Mouse (Mus musculus): Measurements from ENCODE around the gene Rdh7. TPM values are rescaled to one million over a fixed set of nuclear protein-coding genes. Genes with fewer than 3 reads are reported as not detected.
"Not testable (repeated sequence)": the region's sequence is repeated elsewhere in the genome, so short reads cannot be mapped to it uniquely, and the experiment has no call there.

Rdh7 gene
- polyA plus RNA-seq (2017; shearing (Covaris generic)), result not detected

DNA sequence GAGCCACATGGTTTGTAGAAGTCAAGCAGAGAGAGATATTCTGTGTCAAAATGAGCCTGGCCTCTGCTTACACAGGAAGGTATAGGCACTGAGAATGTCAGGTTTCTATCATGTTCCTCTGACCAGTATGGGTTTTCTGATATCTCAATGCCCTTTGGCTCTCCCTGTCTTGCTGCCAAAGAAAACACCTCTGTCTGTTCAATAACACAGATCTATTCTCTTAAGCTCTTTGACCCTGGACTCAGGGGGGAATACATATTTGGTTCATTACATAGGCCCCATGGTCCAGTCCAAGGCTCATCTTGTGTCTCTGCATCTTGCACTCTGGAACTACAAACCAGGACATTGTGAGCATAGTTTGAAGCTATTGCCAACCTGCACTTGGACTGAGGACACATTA is at the start of gene Rdh7:
TSS of gene Rdh7 (minus strand) at position 213 of the 400 bp plus-strand sequence.
- ATAC-seq, result no peak

GRCm38 (mm10) chr10:127937428-127938010 is 48.9 kb upstream of the Rdh7 start:
- ATAC-seq, result no peak

GRCm38 (mm10) chr10:127936747-127937409 is 48.3 kb upstream of the Rdh7 start:
- ATAC-seq, result no peak

- ATAC-seq, result no peak
Measured at GRCm38 (mm10) chr10:127936271-127936670, 47.7 kb upstream of the Rdh7 start.

DNA sequence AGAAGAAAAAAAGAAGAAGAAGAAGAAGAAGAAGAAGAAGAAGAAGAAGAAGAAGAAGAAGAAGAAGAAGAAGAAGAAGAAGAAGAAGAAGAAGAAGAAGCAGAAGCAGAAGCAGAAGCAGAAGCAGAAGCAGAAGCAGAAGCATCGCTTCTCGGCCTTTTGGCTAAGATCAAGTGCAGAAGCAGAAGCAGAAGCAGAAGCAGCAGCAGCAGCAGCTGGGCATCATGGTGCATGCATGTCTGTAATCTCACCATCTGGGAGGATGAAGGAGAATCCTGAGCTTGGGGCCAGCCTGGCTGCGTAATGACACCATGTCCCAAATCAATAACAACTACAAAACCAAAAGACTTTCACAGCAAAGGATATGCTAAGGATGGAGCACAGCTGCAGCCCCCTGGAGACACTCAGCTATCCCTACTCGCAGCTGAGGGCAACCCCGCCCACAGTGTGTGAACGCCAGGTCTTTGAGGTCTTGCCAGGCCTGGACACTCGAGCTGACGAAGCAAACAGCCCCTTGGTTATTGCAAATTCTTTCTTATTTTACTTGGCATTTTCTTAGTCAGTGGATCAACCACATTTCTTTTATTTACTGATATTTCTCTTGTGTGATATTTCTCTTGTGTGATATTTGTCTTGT is 43.8 kb upstream of the Rdh7 start:
- ATAC-seq, result no peak

- no peak for ATAC-seq
Measured at GRCm38 (mm10) chr10:127927737-127928136, 39.1 kb upstream of the Rdh7 start.

- ATAC-seq, result no peak
Measured at GRCm38 (mm10) chr10:127924597-127925378, 36.2 kb upstream of the Rdh7 start.

DNA sequence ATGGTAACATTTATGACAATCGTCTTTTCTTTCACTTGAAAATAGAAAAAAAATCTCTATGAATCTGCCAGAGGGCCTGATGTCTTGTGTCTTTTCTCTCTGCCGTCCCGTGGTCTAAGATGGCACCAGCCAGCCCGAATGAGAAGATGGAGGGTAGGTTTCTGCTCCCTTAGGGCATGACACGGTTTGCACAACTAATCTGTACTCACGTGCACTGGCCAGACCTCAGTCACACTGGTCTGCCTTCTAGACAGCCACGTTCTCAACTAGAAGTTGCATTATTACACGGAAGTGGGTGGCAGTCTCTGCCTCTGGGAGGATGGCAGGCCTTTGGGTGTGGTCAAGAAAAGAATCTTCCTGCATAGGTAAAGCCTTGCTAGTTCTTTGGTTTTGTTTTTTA is 34.4 kb upstream of the Rdh7 start:
- ATAC-seq, result no peak

DNA sequence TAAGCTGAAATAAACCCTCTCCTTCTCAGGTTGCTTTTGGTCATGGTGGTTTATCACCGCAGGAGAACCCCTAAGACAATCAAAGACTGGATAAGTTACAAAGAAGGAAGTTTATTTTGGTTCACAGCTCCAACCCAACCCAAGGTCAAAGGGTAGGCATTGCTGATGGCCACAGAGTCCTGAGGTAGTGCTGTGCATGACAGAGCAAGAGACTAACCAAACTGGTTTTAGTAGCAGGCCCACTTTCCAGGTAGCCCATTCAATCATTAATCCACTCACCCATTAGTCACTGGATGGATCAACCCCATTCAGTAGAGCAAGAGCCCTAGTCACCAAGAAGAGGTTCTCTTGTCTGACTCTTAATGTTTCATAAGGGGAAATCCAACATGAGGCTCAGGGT is 33.6 kb upstream of the Rdh7 start:
- no peak for ATAC-seq

- ATAC-seq, result no peak
Measured at GRCm38 (mm10) chr10:127917651-127918050, 29.0 kb upstream of the Rdh7 start.

GRCm38 (mm10) chr10:127917183-127917582 is 28.6 kb upstream of the Rdh7 start:
- ATAC-seq, result not testable (repeated sequence)

- no peak for ATAC-seq
Measured at GRCm38 (mm10) chr10:127915578-127915977, 27.0 kb upstream of the Rdh7 start.

DNA sequence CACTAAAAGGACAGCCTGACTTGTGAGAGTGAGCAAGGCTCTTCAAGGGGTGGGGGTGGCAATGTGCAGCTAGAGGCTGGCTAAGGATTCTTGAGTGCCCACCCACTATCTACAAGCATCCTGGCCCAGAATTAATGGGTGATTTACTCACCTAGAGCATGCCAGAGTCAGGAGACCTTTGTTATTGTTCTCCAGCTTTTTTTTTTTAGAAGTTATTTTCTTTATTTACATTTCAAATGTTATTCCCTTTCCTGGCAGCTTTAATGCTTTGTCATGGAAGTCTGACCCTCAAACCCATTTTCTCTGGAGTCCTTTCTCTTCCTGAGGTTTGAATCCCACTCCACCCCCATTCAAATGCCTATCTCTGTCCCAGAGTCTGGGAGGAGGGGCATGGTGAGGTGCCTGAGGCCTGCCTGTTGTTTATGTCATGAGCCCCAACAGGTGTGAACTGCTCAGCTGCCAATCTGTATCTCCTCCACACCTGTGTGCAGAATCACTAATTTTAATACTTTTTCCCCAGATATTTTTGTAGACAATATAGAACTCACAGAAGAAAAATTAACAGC is 18.9 kb upstream of the Rdh7 start:
- no peak for ATAC-seq

DNA sequence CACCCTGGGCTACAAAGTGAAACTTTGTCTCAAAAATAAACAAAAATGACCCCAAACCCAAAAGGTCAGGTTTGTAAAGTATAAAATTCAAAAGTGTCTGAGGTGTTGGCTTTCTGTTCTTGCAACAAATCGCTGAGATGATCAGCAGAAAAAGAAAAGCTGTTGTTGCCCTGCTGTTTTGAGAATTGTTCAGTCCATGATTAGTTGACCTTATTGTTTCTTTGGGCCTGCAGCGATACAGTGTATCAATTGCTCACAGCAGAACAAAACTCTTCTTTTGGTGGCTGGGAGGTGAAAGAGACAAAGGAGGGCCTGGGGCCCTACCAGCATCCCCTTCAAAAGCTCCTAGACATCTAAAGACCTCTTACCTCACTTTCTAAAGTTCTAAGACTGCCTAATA is 17.5 kb upstream of the Rdh7 start:
- ATAC-seq, result no peak

- ATAC-seq, result no peak
Measured at GRCm38 (mm10) chr10:127904718-127905446, 16.3 kb upstream of the Rdh7 start.

DNA sequence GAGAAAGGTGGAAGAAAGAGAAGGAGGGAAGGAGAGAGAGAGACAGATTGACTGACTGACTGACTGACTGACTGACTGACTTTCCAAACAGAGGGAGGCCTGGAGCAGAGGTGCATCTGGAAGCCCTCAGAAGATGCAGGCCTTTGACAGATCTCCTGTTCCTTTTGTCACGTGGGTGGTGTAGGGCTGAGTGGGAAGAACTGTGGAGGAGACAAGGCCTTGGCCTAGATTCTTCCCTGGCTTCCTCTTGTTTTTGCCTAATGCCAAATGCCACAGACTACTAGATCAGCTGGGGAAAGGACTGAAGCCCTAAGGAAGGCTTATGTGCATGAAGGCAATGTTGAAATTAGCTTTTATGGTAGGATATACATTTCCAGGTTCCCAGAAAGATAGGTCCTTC is 14.5 kb upstream of the Rdh7 start:
- no peak for ATAC-seq

DNA sequence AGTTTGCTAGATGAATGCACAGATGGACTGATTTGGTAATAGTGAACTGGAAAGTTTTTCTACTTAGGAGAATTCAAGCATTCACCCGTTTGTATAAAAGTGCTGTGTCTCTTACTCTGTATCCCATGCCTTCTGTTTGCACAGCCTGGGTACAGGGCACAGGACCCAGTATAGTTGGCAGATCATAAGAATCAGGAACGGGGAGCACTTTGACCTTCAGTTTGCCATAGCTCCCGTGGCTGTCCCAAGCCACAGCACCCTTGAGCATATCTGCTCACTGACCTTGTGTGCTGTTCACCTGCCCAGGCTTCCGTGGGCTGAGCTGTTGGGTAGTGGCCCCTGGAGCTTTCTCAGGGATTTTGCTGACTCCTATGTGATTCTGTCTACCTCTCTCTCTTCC is 13.1 kb upstream of the Rdh7 start:
- no peak for ATAC-seq

- ATAC-seq, result no peak
Measured at GRCm38 (mm10) chr10:127899783-127900182, 11.2 kb upstream of the Rdh7 start.

DNA sequence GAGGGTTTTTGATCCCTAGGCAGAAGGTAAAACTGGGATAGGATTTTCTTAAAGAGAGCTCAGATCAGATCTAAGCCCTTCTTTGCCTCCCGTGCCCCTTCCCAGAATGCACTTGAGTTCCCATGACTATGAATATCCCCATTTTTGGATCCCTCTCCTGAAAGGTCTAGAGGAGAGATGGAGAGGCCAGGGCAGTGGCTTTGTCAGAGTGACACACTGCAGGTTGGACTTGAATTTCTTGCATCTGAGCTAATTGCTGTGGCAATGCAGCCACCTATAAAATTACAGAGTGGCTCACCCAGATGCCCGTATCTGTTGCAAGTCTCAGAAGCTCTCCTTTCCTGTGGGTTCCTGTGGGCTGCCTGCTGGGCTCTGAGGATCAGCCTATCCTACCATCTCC is 9.6 kb upstream of the Rdh7 start, which contains the start of gene Sdr9c7:
TSS of gene Sdr9c7 (plus strand) at position 301 of the 400 bp plus-strand sequence.
- ATAC-seq, result no peak

DNA sequence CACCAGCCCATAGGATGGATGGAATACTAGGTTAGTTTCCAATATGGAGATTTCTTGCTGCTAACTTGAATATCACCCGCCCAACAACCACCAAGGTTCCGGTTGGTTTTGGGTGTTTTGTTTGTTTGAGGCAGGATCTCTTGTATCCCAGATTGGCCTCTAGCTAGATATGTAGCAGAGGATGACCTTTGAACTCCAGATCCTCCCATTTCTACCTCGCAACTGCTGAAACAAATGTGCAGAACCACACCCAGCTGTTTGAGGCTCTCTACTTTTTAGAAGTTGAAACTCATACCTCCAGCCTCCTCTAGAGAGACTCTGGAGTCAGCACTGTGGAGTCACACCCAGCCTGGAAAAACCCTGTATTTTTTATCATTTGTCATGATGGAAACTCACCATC is 8.9 kb upstream of the Rdh7 start:
- ATAC-seq, result no peak

DNA sequence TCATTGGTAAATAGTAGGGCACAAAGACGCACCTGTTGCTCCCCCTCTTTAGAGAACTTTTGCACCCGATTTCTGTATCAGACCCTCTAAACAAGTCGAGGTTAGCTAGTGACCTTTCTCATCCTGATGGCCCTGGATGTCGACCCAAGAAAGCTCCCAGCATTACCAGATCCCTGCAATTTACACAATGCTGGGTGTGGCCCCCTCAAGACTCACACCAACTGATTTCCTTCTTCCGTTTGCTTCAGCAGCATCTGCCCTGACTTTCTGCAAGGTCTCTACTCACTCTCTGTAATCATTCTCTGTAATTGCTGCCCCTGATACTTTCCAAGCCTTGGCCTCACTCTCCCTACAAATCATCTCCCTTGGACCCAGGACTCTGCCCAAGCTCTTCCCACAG is 8.1 kb upstream of the Rdh7 start:
- ATAC-seq, result no peak
